Mouse (Mus musculus) testis, postnatal 14 days (tissue): Measurements from ENCODE around the gene Vstm4.
A peak's percentile ranks its signal among the peaks of the same experiment; 100 is the strongest.

ENCODE experiments used
- DNase-seq: peaks from one replicate; pipeline ENCODE4 v3.0.0; 2021; ENCODE audit warnings: low spot score

Gene Vstm4

GRCm38 (mm10) chr14:32859831-32860569, 3.4 kb downstream of the Vstm4 start:
- DNase-seq, result peak; percentile 79

- no peak for DNase-seq
Observed at GRCm38 (mm10) chr14:32861149-32861581, 4.6 kb downstream of the Vstm4 start.

GRCm38 (mm10) chr14:32861656-32862055, 5.1 kb downstream of the Vstm4 start:
- DNase-seq, result no peak

- DNase-seq, result no peak
Observed at GRCm38 (mm10) chr14:32865331-32865730, 8.8 kb downstream of the Vstm4 start.

GRCm38 (mm10) chr14:32871963-32872362, 15.4 kb downstream of the Vstm4 start:
- no peak for DNase-seq

GRCm38 (mm10) chr14:32877549-32877948, 21.0 kb downstream of the Vstm4 start:
- DNase-seq, result no peak

- no peak for DNase-seq
Observed at GRCm38 (mm10) chr14:32880332-32880731, 23.8 kb downstream of the Vstm4 start.

- DNase-seq, result peak; percentile 81
Observed at GRCm38 (mm10) chr14:32881693-32882092, 25.1 kb downstream of the Vstm4 start.

GRCm38 (mm10) chr14:32888876-32889674, 32.5 kb downstream of the Vstm4 start:
- peak; percentile 70 for DNase-seq

GRCm38 (mm10) chr14:32894341-32894853, 37.8 kb downstream of the Vstm4 start:
- peak; percentile 12 for DNase-seq

GRCm38 (mm10) chr14:32894878-32895277, 38.3 kb downstream of the Vstm4 start:
- no peak for DNase-seq

- peak; percentile 54 for DNase-seq
Observed at GRCm38 (mm10) chr14:32896896-32897295, 40.3 kb downstream of the Vstm4 start.

GRCm38 (mm10) chr14:32903203-32903602, 46.6 kb downstream of the Vstm4 start:
- no peak for DNase-seq

GRCm38 (mm10) chr14:32906545-32906944, 50.0 kb downstream of the Vstm4 start:
- no peak for DNase-seq

- no peak for DNase-seq
Observed at GRCm38 (mm10) chr14:32909112-32909511, 52.6 kb downstream of the Vstm4 start.

GRCm38 (mm10) chr14:32911187-32911586, 54.6 kb downstream of the Vstm4 start:
- no peak for DNase-seq

- DNase-seq, result no peak
Observed at GRCm38 (mm10) chr14:32915360-32915759, 58.8 kb downstream of the Vstm4 start.

- DNase-seq, result no peak
Observed at GRCm38 (mm10) chr14:32917919-32918318, 61.4 kb downstream of the Vstm4 start.

GRCm38 (mm10) chr14:32923871-32924270, 67.3 kb downstream of the Vstm4 start:
- DNase-seq, result no peak

- DNase-seq, result no peak
Observed at GRCm38 (mm10) chr14:32931709-32932108, 75.2 kb downstream of the Vstm4 start.

- DNase-seq, result no peak
Observed at GRCm38 (mm10) chr14:32932220-32932619, 75.7 kb downstream of the Vstm4 start.

- DNase-seq, result no peak
Observed at GRCm38 (mm10) chr14:32934064-32934463, 77.5 kb downstream of the Vstm4 start.

GRCm38 (mm10) chr14:32939217-32939616, 82.7 kb downstream of the Vstm4 start:
- no peak for DNase-seq
